Mouse (Mus musculus): ENCODE measurements around the gene Coro1b.

- no peak for TF ChIP-seq CTCF (IDR thresholded peaks at IDR 0.05; ENCODE audit: borderline replicate concordance, insufficient read depth, low read depth, low read length)
- TF ChIP-seq POLR2A (IDR thresholded peaks at IDR 0.05; ENCODE audit: borderline replicate concordance, insufficient read depth, low read length) = no peak
These were observed 7.0 kb downstream of the Coro1b start for GRCm38 (mm10) chr19:4155223-4156072.

Data from cerebellum, adult 2 months (tissue).